Mouse (Mus musculus): ENCODE data around the gene Cbx1. TPM values are rescaled to one million over a fixed set of nuclear protein-coding genes. Genes with fewer than 3 reads are reported as not detected.
A peak's percentile ranks its signal among the peaks of the same experiment; 100 is the strongest.

Cbx1 gene
- polyA plus RNA-seq, 1 experiment = 46.4 TPM

GRCm38 (mm10) chr11:96816494-96816893 is 27.6 kb downstream of the Cbx1 start:
- no peak for DNase-seq (ENCODE audit: low spot score)

GRCm38 (mm10) chr11:96816979-96817378 is 28.1 kb downstream of the Cbx1 start:
- DNase-seq (ENCODE audit: low spot score) = no peak

GRCm38 (mm10) chr11:96818128-96818710 is 29.3 kb downstream of the Cbx1 start:
- no peak for DNase-seq (ENCODE audit: low spot score)

DNA sequence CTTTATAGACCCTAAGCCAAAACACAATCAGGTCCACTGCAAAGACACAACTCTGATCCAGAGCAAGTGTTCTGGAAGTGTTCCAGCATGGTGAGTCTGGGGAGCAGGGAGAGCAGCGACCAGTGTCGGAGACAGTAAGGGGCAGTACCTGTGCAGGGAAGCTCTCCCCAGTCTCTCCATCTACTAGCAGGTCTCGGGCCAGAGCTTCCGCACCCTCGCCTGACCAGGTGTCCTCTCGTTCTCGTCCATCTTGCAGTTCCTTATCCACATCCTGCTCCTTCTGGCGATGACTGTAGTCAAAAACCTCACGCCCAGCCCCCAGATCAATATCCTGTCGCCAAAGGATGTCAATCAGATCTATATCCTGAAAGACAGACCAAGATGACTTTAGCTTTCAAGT is 33.0 kb downstream of the Cbx1 start:
- DNase-seq (ENCODE audit: low spot score) = no peak

GRCm38 (mm10) chr11:96822675-96823470 is 33.9 kb downstream of the Cbx1 start:
- DNase-seq (ENCODE audit: low spot score) = no peak

DNA sequence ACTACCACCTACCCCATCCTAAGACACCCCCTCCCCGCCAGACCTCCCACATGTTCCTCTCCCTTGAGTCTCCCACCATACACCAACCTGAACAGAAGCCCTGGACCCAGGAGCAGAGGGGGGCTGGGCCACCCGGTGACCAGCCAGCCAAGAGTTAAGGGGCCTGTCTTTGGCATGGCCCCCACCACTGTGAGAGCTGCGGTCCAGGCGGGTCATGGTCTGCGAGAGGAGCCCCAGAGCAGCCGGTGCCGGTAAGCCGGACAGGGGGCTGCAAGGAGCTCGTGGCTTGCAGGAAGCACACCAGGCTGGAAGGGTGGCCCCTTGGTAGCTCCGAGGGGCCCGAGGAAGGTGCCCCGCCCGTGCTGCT is 34.5 kb downstream of the Cbx1 start:
- DNase-seq (ENCODE audit: low spot score) = no peak

- peak; percentile 62 for DNase-seq (ENCODE audit: low spot score)
These were observed 35.2 kb downstream of the Cbx1 start for GRCm38 (mm10) chr11:96823880-96824782.

DNA sequence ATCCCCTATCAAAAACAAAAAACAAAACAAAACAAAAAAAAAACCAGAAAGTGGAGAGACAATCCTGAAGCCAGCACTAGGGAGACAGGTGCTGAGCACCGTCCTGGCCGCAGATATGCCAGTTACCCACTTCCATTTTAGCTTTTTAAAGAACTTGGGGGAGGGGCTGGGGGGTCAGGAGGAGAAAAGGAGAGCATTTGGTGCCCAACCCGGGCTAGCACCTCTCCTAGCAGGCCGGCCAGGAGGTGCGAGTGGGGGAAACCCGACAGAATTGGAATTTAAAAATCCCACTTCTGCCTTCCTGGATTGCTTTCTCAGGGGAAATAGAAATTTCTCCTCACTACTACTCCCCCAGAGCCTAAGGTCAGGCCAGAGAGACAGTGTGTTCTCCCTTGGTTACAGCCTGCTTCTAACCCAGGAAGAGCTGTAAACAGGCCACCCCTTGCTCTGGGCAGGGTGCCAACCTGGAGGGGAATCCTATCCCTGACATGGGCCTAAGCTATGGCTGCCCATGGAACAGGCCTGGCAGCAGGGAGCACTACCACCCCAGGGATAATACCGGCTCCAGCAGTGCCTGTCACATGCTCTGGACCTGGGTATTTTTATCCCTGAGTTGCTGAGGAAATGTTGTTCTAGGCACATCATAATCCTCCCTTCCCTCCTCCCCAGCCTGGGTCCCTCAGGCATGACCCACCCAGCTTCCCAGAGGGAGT is 36.0 kb downstream of the Cbx1 start:
- peak; percentile 47 for DNase-seq (ENCODE audit: low spot score)

- no peak for DNase-seq (ENCODE audit: low spot score)
These were observed 37.6 kb downstream of the Cbx1 start for GRCm38 (mm10) chr11:96826481-96826880.

DNA sequence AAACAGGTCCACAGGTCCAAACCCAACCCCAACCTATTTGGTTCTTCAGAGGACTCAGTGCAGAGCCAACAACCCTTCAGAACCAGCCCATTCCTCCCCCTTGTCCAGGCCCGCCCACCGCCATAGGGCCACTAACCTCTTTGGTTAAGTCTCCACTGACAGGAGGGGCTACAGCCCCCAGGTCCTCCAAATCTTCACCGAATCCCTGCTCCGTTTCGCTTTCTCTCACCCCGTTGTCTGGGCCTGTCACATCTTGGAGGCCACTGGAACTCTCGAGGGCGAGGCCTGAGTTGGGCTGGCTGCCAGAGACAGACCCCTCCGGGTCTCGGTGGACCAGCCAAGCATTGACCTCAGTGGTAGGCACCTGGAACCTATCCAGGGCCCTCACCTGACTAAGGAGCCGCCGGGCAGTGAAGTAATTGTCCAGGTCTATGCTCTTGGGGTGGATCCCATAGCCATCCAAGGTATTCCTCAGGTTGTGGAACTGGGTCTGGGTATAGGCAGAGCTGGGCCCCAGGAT is 38.2 kb downstream of the Cbx1 start:
- DNase-seq (ENCODE audit: low spot score) = no peak

DNA sequence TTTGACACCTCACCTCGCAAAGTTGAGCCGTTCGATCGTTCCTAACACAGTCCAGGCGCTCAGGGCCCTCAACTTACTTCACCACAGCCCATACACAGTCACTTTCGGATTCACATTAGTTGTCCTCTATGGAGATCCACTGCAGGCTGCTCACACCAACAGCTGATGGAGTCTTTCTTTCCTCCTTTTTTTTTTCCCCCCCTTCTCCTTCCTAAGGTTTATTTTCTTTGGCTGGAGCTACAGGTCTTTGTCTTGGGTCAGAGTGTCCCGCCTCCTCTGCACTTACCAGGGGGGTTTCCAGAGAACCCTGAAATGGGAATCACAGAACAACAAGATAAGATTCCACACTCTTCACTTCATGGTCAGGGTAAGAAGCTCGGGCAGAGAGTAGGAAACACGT is 39.0 kb downstream of the Cbx1 start:
- no peak for DNase-seq (ENCODE audit: low spot score)

- DNase-seq (ENCODE audit: low spot score) = no peak
These were observed 40.0 kb downstream of the Cbx1 start for GRCm38 (mm10) chr11:96828881-96829280.

- peak; percentile 84 for DNase-seq (ENCODE audit: low spot score)
These were observed 40.5 kb downstream of the Cbx1 start for GRCm38 (mm10) chr11:96829403-96829812.

DNA sequence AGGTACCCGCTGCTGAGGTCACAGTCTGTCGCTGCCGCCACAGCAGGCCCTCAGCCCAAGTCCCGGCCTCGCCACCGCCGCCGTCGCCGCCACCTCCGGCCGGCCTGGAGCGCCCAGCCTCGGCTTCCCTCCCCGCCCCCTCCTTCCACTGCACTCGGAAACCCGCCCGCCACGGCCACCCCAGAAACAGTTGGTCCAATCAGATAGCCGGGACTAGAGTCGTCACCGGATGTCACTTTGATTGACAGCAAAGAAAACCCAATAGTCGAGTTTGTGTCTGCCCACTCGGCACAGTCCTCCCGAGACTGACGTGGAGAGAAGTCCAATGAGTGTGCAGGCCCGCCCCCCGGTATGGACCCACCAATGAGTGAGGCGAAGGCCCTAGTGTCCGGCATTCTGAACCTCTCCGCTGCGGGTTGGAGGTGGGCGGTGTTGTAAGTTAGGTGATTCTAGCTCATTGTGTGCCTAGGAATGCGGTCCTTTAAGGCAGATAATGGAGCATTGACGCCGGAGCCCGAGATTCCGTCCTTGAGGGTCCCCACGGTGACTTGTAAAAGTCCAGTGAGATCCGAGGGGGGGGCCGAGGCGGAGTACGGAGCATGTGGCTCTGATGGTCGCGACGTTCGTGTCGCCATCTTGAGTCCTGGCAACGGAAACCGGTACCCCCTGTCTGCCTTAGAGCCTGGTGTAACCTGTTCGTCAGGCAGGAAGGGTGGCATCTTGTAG is 41.0 kb downstream of the Cbx1 start, which contains the start of gene Nfe2l1:
Gene Nfe2l1 (minus strand): TSS at position 156 of the 726 bp plus-strand sequence.
- DNase-seq (ENCODE audit: low spot score) = peak; percentile 92

DNA sequence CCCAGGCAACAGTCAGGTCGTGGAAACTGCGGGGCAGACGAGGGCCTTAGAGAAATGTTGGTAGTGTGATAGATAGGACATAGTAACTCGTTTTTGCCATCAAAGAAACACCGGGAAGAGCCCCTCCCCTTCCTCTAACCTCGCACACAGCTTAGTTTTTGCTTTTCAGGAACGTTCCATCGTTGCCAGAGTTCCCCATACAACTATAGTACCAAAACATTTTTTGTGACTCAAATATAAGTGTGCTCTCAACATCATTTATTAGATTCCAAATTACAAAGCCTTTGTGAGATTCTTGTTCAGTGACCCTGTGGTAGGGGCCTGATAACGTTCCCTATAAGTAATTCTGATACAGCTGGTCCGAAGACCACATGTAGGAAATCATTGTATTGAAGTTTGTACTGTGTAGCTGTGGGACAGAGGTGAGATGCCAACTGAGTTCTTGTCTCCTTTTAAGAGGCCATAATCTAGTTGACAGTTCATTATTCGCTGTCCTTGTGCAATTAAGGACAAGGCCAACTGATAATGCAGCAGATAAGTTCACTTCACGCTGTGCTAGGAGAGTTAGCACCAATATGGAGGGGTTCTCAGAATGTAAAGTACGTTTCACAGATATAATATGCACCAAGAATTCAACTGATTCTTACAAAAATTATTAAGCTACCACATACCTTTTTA is 41.8 kb downstream of the Cbx1 start:
- DNase-seq (ENCODE audit: low spot score) = no peak

DNA sequence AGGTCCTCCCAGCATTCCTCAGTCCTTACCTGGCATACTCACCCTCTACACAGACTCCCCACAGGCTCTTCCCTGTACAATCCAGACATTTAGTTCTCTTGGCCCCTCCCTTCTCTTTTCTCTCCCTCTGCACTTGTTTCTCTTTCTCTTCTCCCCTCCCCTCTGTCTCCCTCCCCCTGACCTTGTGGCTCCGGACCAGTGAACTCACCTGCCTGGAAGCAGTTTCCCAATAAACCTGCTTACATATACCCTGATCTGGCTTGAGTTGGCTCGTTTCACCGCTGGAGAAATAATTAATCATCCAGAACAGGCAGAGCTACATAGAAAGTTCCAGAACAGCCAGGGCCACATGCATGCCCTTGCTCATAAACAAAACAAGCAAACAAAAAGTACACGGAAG is 42.6 kb downstream of the Cbx1 start:
- no peak for DNase-seq (ENCODE audit: low spot score)

GRCm38 (mm10) chr11:96832541-96832940 is 43.6 kb downstream of the Cbx1 start:
- DNase-seq (ENCODE audit: low spot score) = no peak

GRCm38 (mm10) chr11:96832973-96833372 is 44.0 kb downstream of the Cbx1 start:
- DNase-seq (ENCODE audit: low spot score) = no peak

DNA sequence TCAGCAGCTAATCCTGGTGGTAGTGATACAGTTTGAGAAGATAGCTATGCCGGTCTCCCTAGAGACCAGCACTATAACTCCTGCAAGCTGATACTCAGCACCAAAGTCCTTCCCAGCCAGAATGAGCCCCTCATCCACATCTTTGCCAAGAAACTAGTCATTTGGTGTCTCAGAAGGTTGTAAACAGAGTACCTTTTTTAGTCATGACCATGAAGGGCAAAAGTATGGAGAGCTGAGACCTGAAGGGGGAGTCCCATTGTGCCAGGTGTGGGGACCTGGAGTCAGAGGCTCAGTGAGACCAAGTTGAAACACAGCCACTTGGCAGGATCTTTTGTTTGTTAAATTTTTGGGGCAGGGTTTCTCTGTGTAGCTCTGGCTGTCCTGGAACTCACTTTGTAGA is 45.2 kb downstream of the Cbx1 start:
- DNase-seq (ENCODE audit: low spot score) = no peak

- no peak for DNase-seq (ENCODE audit: low spot score)
These were observed 48.4 kb downstream of the Cbx1 start for GRCm38 (mm10) chr11:96837298-96837697.

Data from urinary bladder, adult 2 months (tissue).